Mouse (Mus musculus) kidney, postnatal 25 days (tissue): ENCODE measurements around the gene Cab39l.

ENCODE experiments used
- DNase-seq, 2 experiments: peaks; one replicate each; pipeline ENCODE4 v3.0.0; 2021; ENCODE audit warnings: mixed read lengths in 2 of 2

The Cab39l gene

DNA sequence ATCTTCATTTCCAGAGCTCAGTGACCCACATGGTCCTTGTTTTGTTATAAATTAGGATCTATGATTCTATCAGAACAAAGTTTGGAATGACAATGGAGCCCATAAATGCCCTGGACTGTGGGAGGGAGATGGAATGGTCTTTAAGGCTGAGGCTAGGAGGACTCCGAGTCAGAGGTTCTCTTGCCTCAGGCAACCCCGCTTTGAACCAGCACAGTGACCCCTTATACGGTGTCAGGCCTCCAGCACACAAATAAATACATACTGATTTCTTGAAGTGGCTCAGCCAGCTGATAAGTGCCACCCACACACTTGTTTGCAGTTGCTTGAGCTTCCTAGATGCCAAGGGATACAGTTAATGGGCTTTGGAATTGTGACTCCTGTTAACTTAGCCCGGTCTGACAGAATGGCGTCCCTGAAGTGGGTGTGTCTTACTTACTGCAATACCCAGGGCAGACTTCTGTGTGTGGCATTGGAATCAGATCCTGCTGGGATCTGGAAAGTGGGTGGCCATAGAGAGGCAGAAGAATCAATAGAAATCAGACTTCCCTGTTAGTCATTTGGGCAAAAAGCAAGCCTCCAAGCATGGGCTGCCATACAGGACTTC is 192.6 kb downstream of the Cab39l start:
- DNase-seq = no peak

DNA sequence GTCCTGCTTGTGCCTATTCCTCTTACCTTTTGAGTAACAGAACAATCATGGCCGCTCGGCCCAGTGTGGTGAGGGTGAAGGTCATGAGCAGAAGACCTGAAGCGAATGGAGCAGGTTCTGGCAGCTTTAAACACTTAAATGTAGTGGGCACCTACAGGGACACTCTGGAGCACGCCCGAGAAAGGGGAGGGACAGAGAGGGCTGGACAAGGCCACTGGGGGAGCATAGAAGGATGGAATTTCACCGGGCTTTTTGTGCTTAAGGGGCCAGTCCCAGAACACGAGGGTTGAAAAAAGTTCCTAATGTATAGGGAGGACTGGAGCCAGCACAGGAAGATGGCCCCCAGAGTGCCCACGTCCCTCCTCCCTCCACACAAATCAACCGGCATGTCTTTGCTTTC is 193.2 kb downstream of the Cab39l start:
- no peak for DNase-seq
